Mouse (Mus musculus) embryonic fibroblast, embryonic 13.5 days (primary cell): ENCODE measurements at regions not wholly inside any gene's neighbourhood (a gene's known extent, or its start where the extent isn't known, plus 50 kb on each side); places are given as distances from the start of the nearest gene placed in this dataset.

Experiments
- CTCF ChIP-seq: IDR thresholded peaks from 2 replicates; pipeline ENCODE4 v1.5.1; 2011; ENCODE audit warnings: mild to moderate bottlenecking, control low read depth, low read length, moderate library complexity, borderline replicate concordance; ENCODE audit not compliant: insufficient read depth
- POLR2A ChIP-seq: IDR thresholded peaks from 2 replicates; pipeline ENCODE4 v1.6.1; 2011; ENCODE audit warnings: low read depth, mild to moderate bottlenecking, control low read depth, low read length, moderate library complexity

DNA sequence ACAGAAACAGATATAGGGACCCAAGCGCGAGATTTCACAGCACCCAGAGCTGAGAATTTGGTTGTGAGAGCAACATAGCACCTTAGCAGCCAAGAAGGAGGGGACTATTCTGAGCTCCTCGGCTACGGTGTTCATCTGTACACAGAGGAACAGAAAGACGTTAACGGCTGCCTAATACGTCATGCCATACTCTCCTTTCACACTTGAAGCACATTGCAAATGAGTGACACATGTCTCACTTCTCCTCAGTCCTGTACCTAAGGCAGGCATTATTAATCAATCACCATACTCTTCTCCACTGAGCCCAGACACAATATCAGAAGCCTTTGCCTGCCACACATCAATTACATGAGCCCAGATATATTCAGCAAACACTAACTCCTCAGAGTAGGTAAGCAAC is 200.5 kb downstream of the Rybp start:
- TF ChIP-seq POLR2A (no peak), CTCF (no peak)
